Mouse (Mus musculus): Measurements from ENCODE around the gene Nwd1.
"Not testable (repeated sequence)": the region's sequence is repeated elsewhere in the genome, so short reads cannot be mapped to it uniquely, and the experiment has no call there.

The Nwd1 gene

GRCm38 (mm10) chr8:72646060-72646767 is at the start of gene Nwd1:
Nwd1 (plus strand) TSS chr8:72646711.
- DNase-seq (ENCODE audit: low spot score) = no peak

- DNase-seq (ENCODE audit: low spot score) = peak; percentile 3
Observed at GRCm38 (mm10) chr8:72642885-72643284, 3.6 kb upstream of the Nwd1 start.

- DNase-seq (ENCODE audit: low spot score) = no peak
Observed at GRCm38 (mm10) chr8:72644601-72645000, 1.9 kb upstream of the Nwd1 start.

DNA sequence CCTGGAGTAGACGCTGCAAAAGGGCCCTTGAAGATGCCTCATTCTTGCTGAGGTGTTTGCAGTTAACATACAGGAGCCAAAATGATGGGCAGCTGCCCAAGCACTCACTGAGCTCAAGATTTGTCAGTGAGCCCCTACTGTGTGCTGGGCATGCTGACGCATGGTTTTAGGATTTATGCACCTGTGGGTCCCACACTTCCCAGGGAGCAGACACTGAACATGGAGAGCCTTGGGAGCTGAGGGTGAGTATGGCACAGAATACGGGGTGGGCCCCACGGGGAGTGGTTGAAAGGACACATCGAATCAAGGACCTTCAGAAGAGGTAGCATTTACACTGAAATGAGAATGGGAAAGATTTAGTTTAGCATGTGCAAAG is 245 bp downstream of the Nwd1 start:
- DNase-seq (ENCODE audit: low spot score) = no peak

- DNase-seq (ENCODE audit: low spot score) = no peak
Observed at GRCm38 (mm10) chr8:72650697-72651096, 4.2 kb downstream of the Nwd1 start.

GRCm38 (mm10) chr8:72654565-72655521 is 8.3 kb downstream of the Nwd1 start:
- DNase-seq (ENCODE audit: low spot score) = no peak

DNA sequence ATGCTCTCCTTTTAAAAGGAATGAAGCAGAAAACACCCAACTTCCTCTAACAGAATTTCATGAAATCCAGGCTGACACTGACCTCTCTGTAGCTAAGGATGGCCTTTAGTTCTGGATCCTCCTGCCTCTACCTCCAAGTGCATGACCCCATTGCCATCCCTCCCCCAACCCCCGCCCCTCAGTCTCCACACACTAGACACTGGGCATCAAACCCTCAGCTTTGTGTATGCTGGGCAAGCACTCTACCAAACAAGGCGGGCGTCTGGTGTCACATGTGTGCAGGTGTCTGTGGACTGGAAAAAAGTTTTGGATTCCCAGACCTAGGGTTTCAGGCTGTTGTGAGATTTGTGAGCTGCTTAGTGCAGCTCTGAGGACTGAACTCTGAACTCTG is 9.0 kb downstream of the Nwd1 start:
- DNase-seq (ENCODE audit: low spot score) = no peak

GRCm38 (mm10) chr8:72659967-72660366 is 13.5 kb downstream of the Nwd1 start:
- no peak for DNase-seq (ENCODE audit: low spot score)

DNA sequence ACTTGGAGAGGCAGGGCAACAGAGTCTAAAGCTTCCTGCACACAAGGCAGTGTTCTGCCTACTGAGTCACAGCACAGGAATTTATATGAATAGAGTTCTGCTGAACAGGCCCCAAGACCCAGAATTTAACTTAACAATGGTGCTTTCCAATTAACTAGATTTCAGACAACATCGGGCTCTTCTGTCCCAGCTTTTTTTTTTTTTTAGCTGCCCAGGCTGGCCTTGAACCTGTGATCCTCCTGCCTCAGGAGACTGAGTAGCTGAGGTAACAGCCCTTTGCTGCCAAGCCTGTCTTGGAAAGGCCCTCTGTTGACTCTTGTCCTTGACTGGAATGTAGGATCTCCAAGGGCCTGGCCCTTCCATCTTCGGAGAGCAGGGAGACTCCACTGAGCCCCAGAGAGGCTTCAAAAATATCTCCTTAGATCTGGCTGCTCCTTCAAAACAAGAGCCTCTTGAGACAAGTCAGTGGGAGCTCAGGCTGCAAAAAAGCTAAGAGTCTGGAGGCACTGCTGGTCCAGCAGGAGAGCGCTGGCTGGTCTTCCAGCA is 17.7 kb downstream of the Nwd1 start:
- no peak for DNase-seq (ENCODE audit: low spot score)

DNA sequence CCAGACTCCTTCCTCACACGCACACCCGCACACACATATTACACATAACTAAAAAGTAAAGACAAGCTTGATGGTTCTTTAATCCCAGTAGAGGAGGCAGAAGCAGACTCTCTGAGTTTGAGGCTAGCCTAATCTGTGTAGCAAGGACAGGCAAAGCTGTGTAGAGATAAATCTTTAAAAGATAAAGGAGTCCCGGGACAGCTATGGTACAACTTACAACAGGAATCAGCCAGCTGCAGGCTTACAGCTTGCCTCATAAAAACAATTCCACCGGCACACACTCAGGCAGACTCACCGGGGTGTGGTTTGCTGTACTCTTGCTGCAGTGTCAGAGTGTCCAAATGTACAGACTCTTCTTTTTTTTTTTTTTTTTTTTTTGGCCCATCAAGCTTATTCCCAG is 18.2 kb downstream of the Nwd1 start:
- no peak for DNase-seq (ENCODE audit: low spot score)

DNA sequence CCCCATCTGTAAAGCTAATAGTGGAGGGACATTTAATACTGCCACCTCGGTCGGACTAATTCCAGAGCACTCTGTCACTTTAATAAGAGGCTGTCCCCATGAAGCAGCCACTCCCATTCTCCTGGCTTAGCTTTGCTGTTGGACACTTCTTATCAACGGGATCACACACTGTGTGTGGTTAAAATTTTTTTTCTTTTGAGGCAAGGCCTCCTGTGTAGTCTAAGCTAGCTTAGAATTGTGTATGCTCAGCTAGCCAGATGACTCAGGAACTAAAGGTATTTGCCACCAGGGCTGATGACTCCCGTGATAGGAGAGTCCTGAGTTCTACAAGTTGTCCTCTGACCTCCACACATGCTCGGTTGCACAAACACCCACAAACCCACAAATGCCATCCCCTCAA is 18.9 kb downstream of the Nwd1 start:
- DNase-seq (ENCODE audit: low spot score) = no peak

DNA sequence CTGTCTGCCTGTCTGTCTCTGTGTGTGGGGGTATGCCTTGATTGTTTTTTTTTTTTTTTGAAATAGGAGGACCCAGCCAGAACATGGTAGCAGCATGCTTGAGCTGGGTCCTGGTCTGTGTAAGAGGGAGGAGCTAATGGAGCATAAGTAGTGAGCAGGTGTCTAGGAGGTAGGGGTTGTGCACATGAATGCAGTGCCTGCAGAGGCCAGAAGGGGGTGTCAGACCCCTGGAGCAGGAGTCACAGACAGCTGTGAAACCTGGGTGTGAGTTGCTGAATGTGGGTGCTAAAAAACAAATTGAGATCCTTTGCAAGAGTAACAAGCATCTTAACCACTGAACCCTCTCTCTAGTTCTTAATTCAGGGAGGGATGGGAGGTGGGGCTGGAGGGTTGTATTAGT is 22.4 kb downstream of the Nwd1 start:
- DNase-seq (ENCODE audit: low spot score) = no peak

- no peak for DNase-seq (ENCODE audit: low spot score)
Observed at GRCm38 (mm10) chr8:72672802-72673201, 26.3 kb downstream of the Nwd1 start.

- no peak for DNase-seq (ENCODE audit: low spot score)
Observed at GRCm38 (mm10) chr8:72674184-72674583, 27.7 kb downstream of the Nwd1 start.

GRCm38 (mm10) chr8:72676436-72676835 is 29.9 kb downstream of the Nwd1 start:
- DNase-seq (ENCODE audit: low spot score) = no peak

DNA sequence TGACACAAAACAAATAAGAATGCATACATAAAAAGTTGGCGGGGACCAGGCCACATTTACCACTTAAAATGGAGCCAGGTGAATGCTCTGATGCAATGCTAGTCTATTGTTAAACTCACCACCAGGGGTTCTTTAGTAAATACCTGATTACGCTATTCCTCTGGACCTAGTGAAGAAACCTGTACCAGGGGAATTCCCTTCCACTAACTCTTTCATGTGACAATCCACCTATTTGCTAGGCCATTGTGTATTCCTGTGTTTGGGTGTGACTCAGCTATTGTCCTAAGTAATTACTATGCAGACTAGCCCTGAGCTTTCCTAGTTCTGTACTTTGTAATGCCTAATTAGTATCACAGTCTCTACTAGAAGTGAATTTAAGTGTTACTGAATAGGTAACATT is 30.3 kb downstream of the Nwd1 start:
- DNase-seq (ENCODE audit: low spot score) = not testable (repeated sequence)

DNA sequence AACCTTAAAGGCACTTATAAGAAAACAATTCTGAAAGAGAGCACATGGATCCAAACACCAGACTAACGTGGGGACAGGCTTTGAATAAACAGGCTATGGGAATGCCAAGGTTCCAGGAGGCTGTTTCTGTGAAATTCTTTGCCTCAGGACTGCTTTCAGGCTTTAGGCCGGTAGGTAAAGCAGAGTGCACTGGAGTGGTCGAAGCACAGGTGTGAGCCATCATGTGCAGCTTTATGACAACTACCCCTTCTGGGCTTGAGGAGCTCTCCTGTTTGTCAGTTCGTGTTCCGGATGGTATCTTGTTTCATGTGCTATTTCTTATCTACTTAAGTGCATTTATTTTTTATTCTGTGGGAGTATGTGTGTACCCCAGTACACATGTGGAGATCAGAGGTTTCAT is 30.8 kb downstream of the Nwd1 start:
- DNase-seq (ENCODE audit: low spot score) = no peak

GRCm38 (mm10) chr8:72680133-72680532 is 33.6 kb downstream of the Nwd1 start:
- no peak for DNase-seq (ENCODE audit: low spot score)

DNA sequence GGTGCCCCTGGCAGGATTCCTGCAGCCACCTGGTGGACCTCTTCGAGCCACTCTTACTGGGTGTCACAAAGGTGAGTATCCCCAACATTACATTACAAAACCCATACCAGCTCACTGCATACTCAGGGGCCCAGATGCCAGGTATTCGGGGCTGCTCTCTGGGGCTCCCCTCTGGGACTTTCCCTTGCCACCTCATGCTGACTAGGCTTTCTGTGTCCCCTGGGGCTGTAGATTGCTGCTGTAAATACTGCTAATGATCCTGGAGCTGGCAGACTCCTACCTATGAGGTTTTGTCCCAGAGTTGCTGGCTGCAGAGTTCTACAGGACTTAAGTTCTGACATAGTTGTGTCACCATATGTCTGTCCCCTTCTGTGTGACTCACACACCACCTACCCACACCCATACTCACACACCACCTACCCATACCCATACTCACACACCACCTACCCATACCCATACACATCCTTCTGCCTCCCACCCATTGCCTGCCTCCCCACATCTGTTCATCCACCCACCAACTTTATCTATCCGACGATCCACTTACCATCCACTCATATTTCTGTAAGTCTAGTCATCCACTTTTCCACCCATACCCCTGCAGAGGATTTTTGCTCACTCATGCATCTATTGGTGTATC is 35.7 kb downstream of the Nwd1 start:
- DNase-seq (ENCODE audit: low spot score) = no peak

GRCm38 (mm10) chr8:72683010-72683521 is 36.6 kb downstream of the Nwd1 start:
- DNase-seq (ENCODE audit: low spot score) = no peak

DNA sequence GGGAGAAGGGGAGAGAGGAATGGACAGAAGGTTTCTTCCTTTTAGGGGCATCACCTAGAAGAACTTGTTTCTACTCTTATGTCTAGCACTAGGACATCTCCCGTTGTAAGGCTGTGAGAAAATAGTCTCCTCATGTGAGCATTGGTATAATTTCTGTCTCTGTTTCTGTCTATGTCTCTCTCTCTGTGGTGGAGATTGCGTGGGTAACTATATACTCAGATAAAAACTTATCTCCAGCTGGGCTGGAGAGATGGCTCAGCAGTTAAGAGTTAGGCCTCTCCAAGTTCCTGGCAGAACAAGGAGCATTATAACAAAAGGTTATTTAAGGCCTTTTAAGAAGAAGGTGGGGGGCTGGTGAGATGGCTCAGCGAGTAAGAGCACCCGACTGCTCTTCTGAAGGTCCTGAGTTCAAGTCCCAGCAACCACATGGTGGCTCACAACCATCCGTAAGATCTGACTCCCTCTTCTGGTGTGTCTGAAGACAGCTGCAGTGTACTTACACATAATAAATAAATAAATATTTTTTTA is 37.1 kb downstream of the Nwd1 start:
- DNase-seq (ENCODE audit: low spot score) = not testable (repeated sequence)

DNA sequence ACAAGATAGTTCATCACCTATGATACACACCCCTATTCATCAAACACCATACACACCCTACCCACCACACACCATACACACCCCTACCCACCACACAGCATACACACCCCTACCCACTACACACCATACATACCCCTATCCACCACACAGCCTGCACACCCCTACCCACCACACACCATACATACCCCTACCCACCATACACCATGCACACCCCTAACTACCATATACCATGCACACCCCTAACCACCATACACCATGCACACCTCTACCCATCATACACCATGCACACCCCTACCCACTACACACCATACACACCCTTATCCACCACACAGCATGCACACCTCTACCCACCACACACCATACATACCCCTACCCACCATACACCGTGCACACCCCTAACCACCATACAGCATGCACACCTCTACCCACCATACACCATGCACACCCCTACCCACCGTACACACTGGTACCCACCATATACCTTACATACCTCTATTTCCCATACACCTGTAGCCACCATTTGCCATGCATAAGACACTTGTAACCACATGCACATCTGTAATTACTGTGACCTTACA is 51.9 kb downstream of the Nwd1 start:
- DNase-seq (ENCODE audit: low spot score) = no peak
